Mouse (Mus musculus) v-Abl transformed pro-B cells (cell line): ENCODE data around the gene D330020A13Rik.

Experiments
- in situ Hi-C, 2 experiments: fragments of 400-800 bp; cut with MboI; formaldehyde crosslinking; loops; one replicate each; pipeline ENCODE4 v1.15.1; 2025; ENCODE audit not compliant: unreplicated experiment in 2 of 2

D330020A13Rik gene

GRCm38 (mm10) chr6:120294056-120294784 is at the start of gene D330020A13Rik, which contains the start of gene B4galnt3:
Gene D330020A13Rik (plus strand): TSS chr6:120294364.
Gene B4galnt3 (minus strand): TSS chr6:120294559.
- in situ Hi-C loops, result no loop called here

- in situ Hi-C loops, result no loop called here
Measured at GRCm38 (mm10) chr6:120246676-120247075, 47.5 kb upstream of the D330020A13Rik start.

- in situ Hi-C loops, result loop anchor here in 1 of 2 experiments (25.0 kb wide), 1 partner anchor 1013 kb away; the partner anchor contains the start of gene Cacna2d4
Measured at GRCm38 (mm10) chr6:120249831-120250230, 44.3 kb upstream of the D330020A13Rik start.

- in situ Hi-C loops, result loop anchor here in 1 of 2 experiments (25.0 kb wide), 1 partner anchor 1014 kb away; the partner anchor contains the start of gene Cacna2d4
Measured at GRCm38 (mm10) chr6:120251010-120251409, 43.2 kb upstream of the D330020A13Rik start.

GRCm38 (mm10) chr6:120252741-120253140 is 41.4 kb upstream of the D330020A13Rik start:
- in situ Hi-C loops, result loop anchor here in 1 of 2 experiments (25.0 kb wide), 1 partner anchor 1015 kb away; the partner anchor contains the start of gene Cacna2d4

DNA sequence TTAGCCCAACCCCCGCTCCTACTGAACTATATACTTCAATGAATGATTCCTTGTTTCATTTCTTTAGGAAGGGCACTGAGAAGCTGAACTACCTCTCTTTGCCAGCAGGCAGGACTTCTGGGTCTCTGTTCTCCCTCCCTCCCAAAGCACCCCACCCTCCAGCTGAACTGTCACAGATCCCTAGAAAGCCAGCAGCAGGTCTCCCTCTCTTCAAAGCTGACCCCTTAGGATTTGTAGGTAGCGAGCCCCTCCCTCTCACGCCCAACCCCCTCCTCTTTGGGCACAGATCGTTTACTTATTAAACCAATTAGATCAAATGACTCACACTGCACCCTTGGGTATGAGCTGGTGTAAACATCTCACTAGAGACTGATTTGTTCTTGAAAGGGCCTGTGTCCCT is 39.5 kb upstream of the D330020A13Rik start:
- in situ Hi-C loops, result loop anchor here in 1 of 2 experiments (25.0 kb wide), 1 partner anchor 1017 kb away; the partner anchor contains the start of gene Cacna2d4

- in situ Hi-C loops, result loop anchor here in 1 of 2 experiments (25.0 kb wide), 1 partner anchor 1018 kb away; the partner anchor contains the start of gene Cacna2d4
Measured at GRCm38 (mm10) chr6:120255144-120255543, 39.0 kb upstream of the D330020A13Rik start.

DNA sequence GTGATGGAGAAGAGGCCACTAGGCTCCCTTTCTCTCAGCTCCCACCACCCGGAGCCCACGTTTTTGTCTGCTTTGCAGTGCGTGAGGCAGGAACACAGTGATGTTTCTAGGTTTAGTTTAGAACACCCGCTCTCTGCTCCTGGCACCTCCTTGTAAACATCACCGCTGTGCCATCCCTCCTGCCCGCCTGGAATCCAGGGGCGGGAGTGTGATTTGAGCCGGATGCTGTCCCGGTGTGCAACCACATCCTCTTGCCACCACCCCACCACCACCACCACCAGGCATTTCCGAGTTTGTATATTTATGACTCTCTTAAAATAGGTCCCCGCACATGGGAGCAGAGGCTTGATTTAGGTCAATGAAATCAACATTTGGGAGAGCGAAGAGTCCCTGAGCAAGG is 38.5 kb upstream of the D330020A13Rik start:
- in situ Hi-C loops, result loop anchor here in 1 of 2 experiments (25.0 kb wide), 1 partner anchor 1018 kb away; the partner anchor contains the start of gene Cacna2d4

- in situ Hi-C loops, result loop anchor here in 1 of 2 experiments (25.0 kb wide), 1 partner anchor 1019 kb away; the partner anchor contains the start of gene Cacna2d4
Measured at GRCm38 (mm10) chr6:120256431-120256935, 37.7 kb upstream of the D330020A13Rik start.

DNA sequence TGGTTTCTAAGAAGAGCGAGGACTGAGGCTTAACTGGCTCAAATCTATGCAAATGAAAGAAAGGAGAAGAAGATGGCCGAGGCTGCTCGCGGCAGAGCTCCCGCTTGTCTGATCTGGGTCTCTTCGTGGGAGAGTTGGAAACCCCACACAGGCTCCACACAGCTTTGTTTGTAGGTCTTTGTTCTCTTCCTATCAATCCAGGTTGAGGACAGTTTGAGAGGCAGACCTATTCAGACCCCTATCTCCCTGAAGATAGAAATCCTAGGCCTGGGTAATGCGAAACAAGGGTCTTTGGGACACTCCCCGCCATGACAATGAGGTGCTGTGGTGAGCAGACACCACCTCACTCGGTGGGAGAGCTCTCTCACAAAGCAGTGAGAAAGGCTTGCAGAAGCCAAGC is 34.7 kb upstream of the D330020A13Rik start:
- in situ Hi-C loops, result loop anchor here in 1 of 2 experiments (25.0 kb wide), 1 partner anchor 1022 kb away; the partner anchor contains the start of gene Cacna2d4

- in situ Hi-C loops, result loop anchor here in 1 of 2 experiments (25.0 kb wide), 1 partner anchor 1026 kb away; the partner anchor contains the start of gene Cacna2d4
Measured at GRCm38 (mm10) chr6:120262886-120263531, 31.2 kb upstream of the D330020A13Rik start.

- in situ Hi-C loops, result loop anchor here in 1 of 2 experiments (25.0 kb wide), 1 partner anchor 1026 kb away; the partner anchor contains the start of gene Cacna2d4
Measured at GRCm38 (mm10) chr6:120263608-120264007, 30.6 kb upstream of the D330020A13Rik start.

DNA sequence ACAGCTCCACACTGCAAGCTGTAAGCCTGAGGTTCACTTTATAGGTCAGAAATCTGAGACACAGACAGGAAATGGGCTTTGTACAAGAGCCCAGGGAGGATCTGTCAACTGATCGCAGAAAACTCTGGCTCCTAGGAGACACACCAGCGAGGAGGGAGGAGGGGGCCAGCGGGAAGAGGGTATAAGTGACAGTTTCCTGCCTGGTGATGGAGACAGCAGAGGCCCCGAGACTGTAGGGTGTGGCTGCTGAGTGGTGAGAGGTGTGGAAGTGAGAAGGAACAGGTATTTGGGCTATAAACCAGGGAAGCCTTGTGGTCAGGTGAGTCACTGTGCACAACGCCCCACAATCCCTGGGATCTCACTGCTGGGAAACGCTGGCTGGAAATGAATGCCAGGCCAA is 30.0 kb upstream of the D330020A13Rik start:
- in situ Hi-C loops, result loop anchor here in 1 of 2 experiments (25.0 kb wide), 1 partner anchor 1027 kb away; the partner anchor contains the start of gene Cacna2d4

DNA sequence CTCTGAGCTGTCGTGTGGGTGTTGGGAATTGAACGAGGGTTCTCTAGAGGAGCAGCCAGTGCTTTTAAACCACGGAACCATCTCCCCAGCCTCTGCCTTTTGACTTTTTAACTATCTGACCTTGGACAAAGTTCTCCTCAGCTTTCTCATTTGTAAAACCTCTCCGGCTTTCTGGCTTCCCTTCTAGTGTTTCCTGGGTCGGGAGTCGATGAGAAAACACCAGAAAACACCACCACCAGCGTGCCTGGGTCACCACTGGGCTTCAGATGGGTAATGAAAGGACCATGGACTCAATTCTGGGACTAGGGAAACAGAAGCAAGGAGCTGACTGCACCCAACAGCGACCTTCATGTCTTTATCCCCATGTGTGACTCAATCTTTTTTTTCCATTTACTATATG is 20.0 kb upstream of the D330020A13Rik start:
- in situ Hi-C loops, result loop anchor here in 1 of 2 experiments (25.0 kb wide), 1 partner anchor 1037 kb away; the partner anchor contains the start of gene Cacna2d4

GRCm38 (mm10) chr6:120274887-120275286 is 19.3 kb upstream of the D330020A13Rik start:
- in situ Hi-C loops, result loop anchor here in 1 of 2 experiments (25.0 kb wide), 1 partner anchor 1038 kb away; the partner anchor contains the start of gene Cacna2d4

- in situ Hi-C loops, result no loop called here
Measured at GRCm38 (mm10) chr6:120275301-120275700, 18.9 kb upstream of the D330020A13Rik start.

DNA sequence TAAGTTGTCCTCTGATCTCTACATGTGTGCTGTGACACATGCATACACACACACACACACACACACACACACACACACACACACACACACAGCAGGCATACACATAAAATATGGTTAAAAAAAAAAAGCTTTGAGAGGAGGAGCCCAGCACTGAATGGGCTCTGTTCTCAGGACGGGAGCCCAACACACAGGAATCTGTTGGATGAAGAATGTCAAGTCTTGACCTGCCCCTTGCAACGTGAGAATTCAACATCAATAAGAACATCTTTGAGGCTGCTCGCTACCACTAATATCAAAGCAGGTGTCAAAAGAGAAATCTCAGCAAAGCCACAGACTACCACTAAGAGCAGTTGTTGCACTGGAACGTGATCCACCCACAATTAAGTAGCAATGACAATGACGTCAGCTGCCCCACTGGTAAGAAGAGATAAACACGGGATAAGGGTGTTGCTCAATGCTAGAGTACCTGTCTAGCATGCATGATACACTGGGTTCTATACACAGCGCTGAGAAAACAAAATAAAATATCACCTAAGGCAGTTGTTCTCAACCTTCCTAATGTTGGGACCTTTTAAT is 17.2 kb upstream of the D330020A13Rik start:
- in situ Hi-C loops, result no loop called here

GRCm38 (mm10) chr6:120287279-120287678 is 6.9 kb upstream of the D330020A13Rik start:
- in situ Hi-C loops, result no loop called here

GRCm38 (mm10) chr6:120288541-120288940 is 5.6 kb upstream of the D330020A13Rik start:
- in situ Hi-C loops, result no loop called here

- in situ Hi-C loops, result no loop called here
Measured at GRCm38 (mm10) chr6:120289430-120289829, 4.7 kb upstream of the D330020A13Rik start.
